Mouse (Mus musculus) C2C12 (cell line): Measurements from ENCODE around the gene Slc39a11. TPM values are rescaled to one million over a fixed set of nuclear protein-coding genes. Genes with fewer than 3 reads are reported as not detected.

Experiments used
- H3K27me3 ChIP-seq: one replicate; pipeline ENCODE4 v1.6.1; 2011; ENCODE audit not compliant: control insufficient read depth, insufficient read depth, insufficient read length
- H3K36me3 ChIP-seq: one replicate; pipeline ENCODE4 v1.6.1; 2011; ENCODE audit not compliant: control insufficient read depth, insufficient read depth
- H3K4me3 ChIP-seq: one replicate; pipeline ENCODE4 v1.5.1; 2011; ENCODE audit warnings: mild to moderate bottlenecking, control low read depth; ENCODE audit not compliant: poor library complexity, insufficient read depth, severe bottlenecking
- H3K79me2 ChIP-seq: one replicate; pipeline ENCODE4 v1.6.1; 2011; ENCODE audit not compliant: control insufficient read depth, insufficient read depth
- H3K79me3 ChIP-seq: one replicate; pipeline ENCODE4 v1.6.1; 2011; ENCODE audit warnings: low read depth, control low read depth
- H3ac ChIP-seq: one replicate; pipeline ENCODE3; 2011; ENCODE audit warnings: low read depth; ENCODE audit not compliant: control insufficient read depth, insufficient read length
- CEBPB ChIP-seq: IDR thresholded peaks from one replicate; pipeline ENCODE4 v1.6.1; 2011; ENCODE audit warnings: low read depth, mild to moderate bottlenecking, control low read depth, moderate library complexity
- CTCF ChIP-seq: IDR thresholded peaks from one replicate; pipeline ENCODE4 v1.5.1; 2011; ENCODE audit not compliant: control insufficient read depth, insufficient read depth, insufficient read length
- FOSL1 ChIP-seq: IDR thresholded peaks from one replicate; pipeline ENCODE4 v1.8.0; 2011; ENCODE audit warnings: mild to moderate bottlenecking, low read length; ENCODE audit not compliant: poor library complexity, insufficient read depth, severe bottlenecking
- MAX ChIP-seq: IDR thresholded peaks from one replicate; pipeline ENCODE4 v1.6.1; 2011; ENCODE audit warnings: mild to moderate bottlenecking, control low read depth
- MYOD1 ChIP-seq: IDR thresholded peaks from one replicate; pipeline ENCODE4 v1.6.1; 2011; ENCODE audit warnings: low read depth; ENCODE audit not compliant: control insufficient read depth, insufficient read length
- MYOG ChIP-seq: IDR thresholded peaks from one replicate; pipeline ENCODE4 v1.6.1; 2011; ENCODE audit not compliant: control insufficient read depth, insufficient read length; ENCODE audit errors: extremely low read depth
- USF1 ChIP-seq: IDR thresholded peaks from one replicate; pipeline ENCODE4 v1.6.1; 2011; ENCODE audit warnings: low read depth, mild to moderate bottlenecking, control low read depth, moderate library complexity
- polyA plus RNA-seq: library from polyadenylated mRNA; unstranded; fragments of >200 nt; fragmentation: generic; extraction: Trizol; gene quantifications from one replicate; pipeline ENCODE4 v1.2.1, GENCODE M21; 2012; ENCODE audit warnings: missing spikeins

Slc39a11 gene
- polyA plus RNA-seq, 1 experiment: 10.0 TPM

- Histone ChIP-seq H3K27me3 (no peaks in the 10 kb centered on the region), H3K36me3 (no peaks in the 10 kb centered on the region), H3ac (no peak overlapping the region), H3K4me3 (no peak overlapping the region), H3K79me3 (no peaks in the 10 kb centered on the region), H3K79me2 (no peaks in the 10 kb centered on the region)
- TF ChIP-seq CEBPB (no peak), MYOG (no peak), FOSL1 (no peak), CTCF (no peak), MAX (no peak), MYOD1 (no peak), USF1 (no peak)
Measured at GRCm38 (mm10) chr11:113597632-113598031, 52.2 kb downstream of the Slc39a11 start.

DNA sequence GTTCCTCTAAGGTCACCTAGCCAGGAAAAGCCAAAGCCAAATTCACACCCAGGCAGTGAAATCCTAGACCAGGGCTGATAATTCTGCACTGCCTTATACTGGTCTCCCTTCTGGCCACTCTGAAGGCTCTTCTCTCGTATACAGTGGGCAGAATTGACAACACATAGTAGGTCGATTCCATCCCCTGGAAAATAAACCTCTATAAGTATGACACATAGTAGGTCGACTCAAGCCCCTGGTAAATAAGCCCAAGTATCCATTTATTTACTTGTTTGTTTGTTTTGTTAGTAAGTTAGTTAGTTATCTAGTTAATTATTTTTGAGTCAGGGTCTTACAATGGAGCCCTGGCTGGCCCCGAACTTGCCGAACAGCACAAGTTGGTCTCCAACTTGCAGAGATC, 54.7 kb downstream of the Slc39a11 start:
- no peak overlapping the region for H3ac ChIP-seq
- no peaks in the 10 kb centered on the region for H3K79me3 ChIP-seq
- no peaks in the 10 kb centered on the region for H3K36me3 ChIP-seq
- no peaks in the 10 kb centered on the region for H3K27me3 ChIP-seq
- TF ChIP-seq CTCF: no peak
- TF ChIP-seq CEBPB: no peak
- TF ChIP-seq MYOD1: no peak
- TF ChIP-seq FOSL1: no peak
- H3K4me3 ChIP-seq: no peak overlapping the region
- no peaks in the 10 kb centered on the region for H3K79me2 ChIP-seq

DNA sequence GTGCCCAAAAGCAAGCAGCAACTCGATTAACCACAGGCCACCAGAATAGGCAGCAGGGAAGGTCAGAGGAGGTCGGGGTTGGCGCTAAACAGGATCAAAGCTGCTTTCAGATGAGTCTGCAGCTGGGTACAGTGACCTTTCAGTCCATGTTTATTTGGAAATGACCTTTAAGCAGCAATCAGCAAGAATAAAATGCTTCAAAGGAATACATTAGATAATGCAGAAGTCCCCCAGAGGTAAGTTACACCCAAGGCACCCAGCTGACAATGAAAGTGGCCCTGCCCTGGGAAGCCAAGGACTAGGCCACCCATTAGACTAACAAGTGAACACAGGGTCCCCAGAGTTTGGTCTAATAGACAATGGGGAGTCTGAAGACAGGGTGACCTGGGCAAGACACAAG, 60.9 kb downstream of the Slc39a11 start:
- Histone ChIP-seq H3K79me3 (no peaks in the 10 kb centered on the region), H3K27me3 (no peaks in the 10 kb centered on the region), H3ac (no peak overlapping the region), H3K4me3 (no peak overlapping the region), H3K79me2 (no peaks in the 10 kb centered on the region), H3K36me3 (no peaks in the 10 kb centered on the region)
- no peak for TF ChIP-seq USF1
- no peak for TF ChIP-seq CTCF
- no peak for TF ChIP-seq FOSL1
- TF ChIP-seq MAX: no peak
- no peak for TF ChIP-seq CEBPB
- TF ChIP-seq MYOG: no peak
- TF ChIP-seq MYOD1: no peak

DNA sequence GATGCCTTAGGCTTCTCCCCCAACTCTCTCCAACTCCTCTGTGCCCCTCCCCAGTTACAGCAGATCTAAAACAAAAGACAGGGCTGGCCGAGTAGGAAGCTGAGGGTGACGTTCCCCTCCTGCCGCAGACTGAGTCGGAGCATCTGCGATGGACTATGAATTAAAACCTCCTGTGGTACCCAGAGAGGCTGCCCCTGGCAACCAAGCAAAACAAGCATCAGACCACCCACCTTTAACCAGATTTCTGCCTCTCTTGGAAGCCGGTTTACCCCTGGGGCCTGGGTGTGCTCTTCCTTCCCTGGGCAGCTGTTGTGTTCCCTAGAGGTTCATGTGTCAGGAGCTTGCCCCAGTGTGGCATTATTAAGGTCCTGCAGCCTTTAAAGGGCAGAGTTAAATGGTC, 63.5 kb downstream of the Slc39a11 start:
- H3K27me3 ChIP-seq: no peaks in the 10 kb centered on the region
- TF ChIP-seq CEBPB: no peak
- TF ChIP-seq CTCF: no peak
- TF ChIP-seq MAX: no peak
- no peak for TF ChIP-seq MYOG
- no peak for TF ChIP-seq MYOD1
- H3ac ChIP-seq: no peak overlapping the region
- H3K79me2 ChIP-seq: no peaks in the 10 kb centered on the region
- no peaks in the 10 kb centered on the region for H3K79me3 ChIP-seq
- H3K4me3 ChIP-seq: no peak overlapping the region
- H3K36me3 ChIP-seq: no peaks in the 10 kb centered on the region

GRCm38 (mm10) chr11:113583879-113584661, 65.8 kb downstream of the Slc39a11 start:
- Histone ChIP-seq H3K79me2 (no peaks in the 10 kb centered on the region), H3K27me3 (no peaks in the 10 kb centered on the region), H3K79me3 (no peaks in the 10 kb centered on the region), H3K36me3 (no peaks in the 10 kb centered on the region), H3K4me3 (no peak overlapping the region), H3ac (no peak overlapping the region)
- no peak for TF ChIP-seq MYOG
- TF ChIP-seq FOSL1: no peak
- no peak for TF ChIP-seq CTCF

GRCm38 (mm10) chr11:113577221-113577620, 72.7 kb downstream of the Slc39a11 start:
- H3K36me3 ChIP-seq: no peaks in the 10 kb centered on the region
- H3K4me3 ChIP-seq: no peak overlapping the region
- TF ChIP-seq MYOG (no peak), FOSL1 (no peak), USF1 (no peak), CEBPB (no peak), MAX (no peak), CTCF (no peak), MYOD1 (no peak)
- H3K79me3 ChIP-seq: no peaks in the 10 kb centered on the region
- no peaks in the 10 kb centered on the region for H3K27me3 ChIP-seq
- H3ac ChIP-seq: no peak overlapping the region
- no peaks in the 10 kb centered on the region for H3K79me2 ChIP-seq
